Mouse (Mus musculus) forebrain, embryonic 16.5 days (tissue): Measurements from ENCODE around the gene Gsdma3. TPM values are rescaled to one million over a fixed set of nuclear protein-coding genes. Genes with fewer than 3 reads are reported as not detected.

Source experiments
- ATAC-seq: fragments of 200-750 bp; cut with Nextera tagmentation; 2 replicates; pipeline ENCODE4 v1.8.0; 2017; ENCODE audit warnings: mild to moderate bottlenecking, moderate library complexity
- H3K27ac ChIP-seq: fragments of 300-500 bp; sonication (generic); 2 replicates; pipeline ENCODE4 v1.5.1; 2014; ENCODE audit warnings: low read length, control low read depth
- H3K27me3 ChIP-seq: fragments of 300-500 bp; sonication (generic); replicated peaks from 2 replicates; pipeline ENCODE4 v1.6.1; 2014; ENCODE audit warnings: low read length; ENCODE audit not compliant: control insufficient read depth, insufficient read depth
- H3K36me3 ChIP-seq: fragments of 300-500 bp; sonication (generic); 2 replicates; pipeline ENCODE4 v1.6.1; 2014; ENCODE audit not compliant: control insufficient read depth, insufficient read depth
- H3K4me1 ChIP-seq: fragments of 300-500 bp; sonication (generic); replicated peaks from 2 replicates; pipeline ENCODE4 v1.6.1; 2014; ENCODE audit warnings: low read length; ENCODE audit not compliant: control insufficient read depth, insufficient read depth
- H3K4me2 ChIP-seq: fragments of 300-500 bp; sonication (generic); 2 replicates; pipeline ENCODE4 v1.6.1; 2014; ENCODE audit warnings: mild to moderate bottlenecking, low read length, control low read depth
- H3K4me3 ChIP-seq: fragments of 300-500 bp; sonication (generic); replicated peaks from 2 replicates; pipeline ENCODE4 v1.5.1; 2014; ENCODE audit warnings: mild to moderate bottlenecking, low read length, control low read depth
- H3K9ac ChIP-seq: fragments of 300-500 bp; sonication (generic); replicated peaks from 2 replicates; pipeline ENCODE4 v1.6.1; 2014; ENCODE audit warnings: low read depth, low read length, control low read depth
- H3K9me3 ChIP-seq: fragments of 300-500 bp; sonication (generic); 2 replicates; pipeline ENCODE4 v1.6.1; 2016; ENCODE audit warnings: low read length; ENCODE audit not compliant: control insufficient read depth
- WGBS: fragments of 180-500 bp; shearing (Covaris S2); extraction: QIAGEN DNeasy Blood & Tissue Kit; methylation state at CpG from one replicate; pipeline ENCODE4 v1.1.7; 2014; 5-methylcytosine and 5-hydroxymethylcytosine counted together
- polyA plus RNA-seq: library from polyadenylated mRNA; unstranded; fragments of >200 nt; fragmentation: Nextera tagmentation; extraction: Ambion mirVana; gene quantifications from 2 replicates; pipeline ENCODE4 v1.2.1, GENCODE M21; 2015

Gene Gsdma3
- polyA plus RNA-seq = not detected in 2 replicates

DNA sequence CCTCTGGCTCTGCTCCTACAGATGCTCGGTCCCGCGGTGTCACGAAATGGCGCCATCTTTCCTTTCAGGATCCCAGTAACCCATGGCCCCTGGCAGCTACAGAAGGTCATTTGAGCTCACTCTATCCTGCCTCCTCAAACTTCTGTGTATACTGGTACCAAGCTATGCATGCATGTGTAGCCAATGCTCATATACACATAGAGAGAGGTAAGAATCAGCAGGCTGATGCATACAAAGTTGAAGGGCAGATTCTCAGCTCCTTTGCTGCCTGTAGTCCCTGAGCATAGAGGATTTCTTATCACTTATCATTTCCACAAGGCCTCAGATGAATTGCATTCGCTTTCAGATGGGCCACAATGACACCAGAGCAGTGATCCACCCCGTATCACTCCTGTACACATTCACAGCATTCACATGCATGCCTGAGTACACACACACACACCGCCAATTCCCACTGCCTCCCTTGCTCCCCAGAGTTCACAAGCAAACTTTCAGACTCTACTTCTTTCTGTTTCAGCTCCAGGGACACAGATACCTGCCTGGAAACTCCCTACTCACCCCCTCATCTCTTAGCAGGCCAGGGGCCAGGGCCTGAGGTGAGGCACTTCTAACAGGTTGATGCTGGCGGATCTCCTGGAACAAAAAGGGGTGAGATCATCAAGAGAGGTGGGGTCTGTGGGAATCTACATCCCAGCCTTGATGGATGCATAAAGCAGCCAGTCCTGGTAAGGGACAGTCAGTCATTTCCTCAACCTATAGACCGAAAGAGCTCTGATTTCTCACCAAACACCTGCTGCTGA, at the start of gene Gsdma3, which contains the start of gene Gm12355:
TSS of gene Gsdma3 (plus strand) at position 750 of the 800 bp plus-strand sequence.
TSS of gene Gm12355 (minus strand) at position 51 of the 800 bp plus-strand sequence.
- Histone ChIP-seq H3K4me1 (no peaks in the 10 kb centered on the region), H3K27me3 (no peaks in the 10 kb centered on the region), H3K4me3 (no peak within 1 kb of the TSS), H3K9ac (no peak within 1 kb of the TSS), H3K27ac (no peak within 1 kb of the TSS), H3K36me3 (no peaks in the 10 kb centered on the region), H3K4me2 (no peak within 1 kb of the TSS), H3K9me3 (no peaks in the 10 kb centered on the region)
- no peak for ATAC-seq
- 86% methylated on average over 10 of the region's 10 CpGs for WGBS

GRCm38 (mm10) chr11:98577776-98578175, 48.4 kb upstream of the Gsdma3 start:
- WGBS = 84% methylated on average over 5 of the region's 5 CpGs
- H3K4me3 ChIP-seq = no peak overlapping the region
- no peak for ATAC-seq

GRCm38 (mm10) chr11:98580301-98581121, 45.6 kb upstream of the Gsdma3 start:
- Histone ChIP-seq H3K27ac (no peak overlapping the region), H3K27me3 (no peaks in the 10 kb centered on the region), H3K4me1 (peaks cover 5% of the 10 kb centered on the region), H3K4me3 (no peak overlapping the region), H3K36me3 (peaks cover 6% of the 10 kb centered on the region), H3K9me3 (no peaks in the 10 kb centered on the region), H3K4me2 (no peak overlapping the region), H3K9ac (no peak overlapping the region)
- no peak for ATAC-seq
- 67% methylated on average over 16 of the region's 16 CpGs for WGBS

More at GRCm38 (mm10) chr11:98577776-98578175, 48.4 kb upstream of the Gsdma3 start:
- peaks cover under 1% of the 10 kb centered on the region for H3K36me3 ChIP-seq
- no peak overlapping the region for H3K9ac ChIP-seq
- no peak overlapping the region for H3K4me2 ChIP-seq
- H3K4me1 ChIP-seq = no peaks in the 10 kb centered on the region
- no peaks in the 10 kb centered on the region for H3K27me3 ChIP-seq
- H3K27ac ChIP-seq = no peak overlapping the region
- H3K9me3 ChIP-seq = no peaks in the 10 kb centered on the region

- Histone ChIP-seq H3K9me3 (no peaks in the 10 kb centered on the region), H3K4me2 (no peak overlapping the region), H3K27me3 (no peaks in the 10 kb centered on the region), H3K36me3 (peaks cover 6% of the 10 kb centered on the region), H3K27ac (no peak overlapping the region), H3K4me3 (no peak overlapping the region), H3K4me1 (peaks cover 15% of the 10 kb centered on the region), H3K9ac (no peak overlapping the region)
- WGBS = 67% methylated on average over 17 of the region's 17 CpGs
- no peak for ATAC-seq
Observed at GRCm38 (mm10) chr11:98581286-98582029, 44.7 kb upstream of the Gsdma3 start.

DNA sequence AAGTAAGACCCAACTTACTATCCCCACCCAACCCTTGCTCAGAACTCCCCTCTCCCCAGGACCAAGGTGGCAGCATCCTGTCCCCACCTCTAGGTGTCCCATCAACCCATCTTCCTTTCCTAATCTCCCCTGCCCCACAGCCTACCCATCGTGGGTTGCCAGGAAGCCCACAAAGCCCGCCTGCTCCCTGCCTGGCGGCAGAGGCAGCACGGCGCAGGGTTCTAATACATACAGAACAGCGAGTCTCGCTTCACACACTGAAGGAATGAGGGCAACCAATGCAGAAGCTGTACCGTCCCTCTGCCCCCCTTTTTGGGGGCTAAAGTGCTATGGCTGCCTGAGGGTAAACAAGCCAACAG, 44.2 kb upstream of the Gsdma3 start:
- H3K27me3 ChIP-seq = no peaks in the 10 kb centered on the region
- H3K9me3 ChIP-seq = no peaks in the 10 kb centered on the region
- no peak overlapping the region for H3K4me3 ChIP-seq
- WGBS = 79% methylated on average over 8 of the region's 8 CpGs
- H3K36me3 ChIP-seq = peaks cover 6% of the 10 kb centered on the region
- H3K27ac ChIP-seq = no peak overlapping the region
- ATAC-seq = no peak
- peaks cover 15% of the 10 kb centered on the region for H3K4me1 ChIP-seq
- H3K9ac ChIP-seq = no peak overlapping the region
- no peak overlapping the region for H3K4me2 ChIP-seq

- ATAC-seq = no peak
- Histone ChIP-seq H3K9me3 (no peaks in the 10 kb centered on the region), H3K4me2 (no peak overlapping the region), H3K27ac (no peak overlapping the region), H3K4me3 (no peak overlapping the region), H3K9ac (no peak overlapping the region), H3K36me3 (peaks cover 6% of the 10 kb centered on the region), H3K27me3 (no peaks in the 10 kb centered on the region), H3K4me1 (peaks cover 19% of the 10 kb centered on the region)
- 94% methylated on average over 12 of the region's 12 CpGs for WGBS
Observed at GRCm38 (mm10) chr11:98582551-98583264, 43.5 kb upstream of the Gsdma3 start.

DNA sequence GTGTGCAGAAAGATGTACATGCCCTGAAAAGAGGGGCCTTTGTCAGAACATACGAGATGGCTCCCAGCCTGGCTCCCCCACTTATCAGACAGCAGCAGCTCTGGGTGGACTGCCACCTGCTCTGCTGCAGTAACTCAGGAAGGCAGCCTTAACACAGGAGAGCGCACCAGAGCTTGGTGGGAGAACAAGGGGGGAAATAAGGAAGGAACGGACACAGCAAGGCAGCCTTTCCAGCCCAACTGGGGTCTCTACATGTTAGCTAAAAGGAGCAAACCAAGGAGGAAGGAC, 43.0 kb upstream of the Gsdma3 start:
- Histone ChIP-seq H3K9ac (no peak overlapping the region), H3K4me3 (no peak overlapping the region), H3K27me3 (no peaks in the 10 kb centered on the region), H3K4me2 (no peak overlapping the region), H3K36me3 (peaks cover 6% of the 10 kb centered on the region), H3K27ac (no peak overlapping the region), H3K4me1 (peaks cover 24% of the 10 kb centered on the region), H3K9me3 (no peaks in the 10 kb centered on the region)
- WGBS = 96% methylated on average over 3 of the region's 3 CpGs
- no peak for ATAC-seq

DNA sequence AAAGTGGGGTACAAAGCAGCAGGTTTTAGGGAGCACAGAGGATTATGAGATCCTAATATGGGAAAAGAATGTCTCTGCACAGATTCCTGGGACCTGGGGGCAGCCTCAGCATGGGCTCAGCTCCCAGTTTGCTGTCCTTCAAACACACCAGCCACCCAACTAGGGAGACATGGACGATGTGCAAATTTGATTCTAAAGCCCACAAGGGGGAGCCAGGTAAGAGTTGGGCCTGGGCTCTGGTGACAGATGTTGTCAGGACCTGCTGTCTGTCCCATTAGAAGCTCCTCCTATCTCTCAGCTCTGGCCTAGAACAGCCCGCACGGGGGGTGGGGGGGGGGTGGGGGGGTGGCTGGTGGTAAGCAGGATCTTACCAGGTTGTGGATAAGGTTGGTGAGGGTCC, 42.6 kb upstream of the Gsdma3 start:
- WGBS = 21% methylated on average over 1 of the region's 3 CpGs
- no peak for ATAC-seq

More for the DNA sequence above, 42.6 kb upstream of the Gsdma3 start:
- Histone ChIP-seq H3K27me3 (no peaks in the 10 kb centered on the region), H3K4me3 (no peak overlapping the region), H3K36me3 (peaks cover 6% of the 10 kb centered on the region), H3K4me2 (no peak overlapping the region), H3K27ac (no peak overlapping the region), H3K9me3 (no peaks in the 10 kb centered on the region), H3K4me1 (peaks cover 24% of the 10 kb centered on the region), H3K9ac (no peak overlapping the region)
